Mouse (Mus musculus): ENCODE measurements around the gene Ina.

DNA sequence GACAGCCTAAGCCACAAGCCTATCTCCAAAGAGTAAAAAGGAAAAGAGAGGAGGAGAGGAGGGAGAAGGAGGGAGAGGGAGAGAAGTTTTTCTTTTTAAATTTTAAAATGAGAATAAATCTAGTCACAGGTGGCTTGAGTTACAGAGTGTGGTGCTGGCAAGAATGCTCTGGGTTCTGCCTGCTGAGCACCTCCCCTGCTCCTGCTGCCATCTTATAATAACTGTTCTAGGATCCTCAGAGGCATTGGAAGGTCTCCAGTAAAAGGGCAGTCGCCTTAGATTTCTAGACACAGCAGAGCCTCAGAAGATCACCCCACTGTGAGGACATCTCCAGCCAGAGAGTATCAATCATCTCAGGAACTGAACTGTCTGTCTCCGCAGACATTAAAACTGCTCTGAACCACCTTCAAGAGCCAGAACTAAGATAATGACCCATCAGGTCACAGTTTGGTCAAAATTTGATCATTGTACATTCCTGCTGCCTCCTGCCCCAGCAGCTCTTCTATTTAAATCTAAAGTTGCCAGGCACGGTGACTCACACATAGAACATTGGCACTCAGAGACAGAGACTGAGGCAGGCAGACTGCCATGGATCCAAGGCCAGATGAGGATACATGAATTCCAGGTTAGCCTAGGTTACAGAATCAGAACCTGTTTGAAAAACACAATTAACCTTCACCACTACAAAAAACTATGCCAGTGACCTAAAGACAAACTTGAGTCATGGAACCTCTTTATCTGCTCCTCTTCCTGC lies 26.4 kb downstream of the Ina start:
- no peak for TF ChIP-seq CTCF (IDR thresholded peaks at IDR 0.05; ENCODE audit: low read depth)
- no peak for TF ChIP-seq EP300 (IDR thresholded peaks at IDR 0.05; ENCODE audit: low read depth)

All from liver, postnatal 0 days (tissue).